Mouse (Mus musculus) thymus, adult 2 months (tissue): Measurements from ENCODE around the gene Klk10. TPM values are rescaled to one million over a fixed set of nuclear protein-coding genes. Genes with fewer than 3 reads are reported as not detected.

Experiments
- DNase-seq: peaks from one replicate; pipeline ENCODE4 v3.0.0; 2021
- H3K27ac ChIP-seq: fragments of 200-500 bp; 2 replicates; pipeline ENCODE4 v1.5.1; 2012; ENCODE audit warnings: low read length, control low read depth; ENCODE audit not compliant: control insufficient read depth, insufficient read depth
- H3K27me3 ChIP-seq: fragments of 200-500 bp; 2 replicates; pipeline ENCODE4 v1.6.1; 2012; ENCODE audit warnings: mild to moderate bottlenecking, low read length, moderate library complexity, mixed read lengths; ENCODE audit not compliant: control insufficient read depth, insufficient read depth
- H3K36me3 ChIP-seq: fragments of 200-500 bp; 2 replicates; pipeline ENCODE4 v1.6.1; 2012; ENCODE audit warnings: mild to moderate bottlenecking, low read length, moderate library complexity; ENCODE audit not compliant: control insufficient read depth, insufficient read depth
- H3K4me1 ChIP-seq: fragments of 200-500 bp; replicated peaks from 2 replicates; pipeline ENCODE4 v1.6.1; 2012; ENCODE audit warnings: low read length; ENCODE audit not compliant: control insufficient read depth, insufficient read depth
- H3K4me3 ChIP-seq: fragments of 200-500 bp; 2 replicates; pipeline ENCODE4 v1.5.1; 2012; ENCODE audit warnings: mild to moderate bottlenecking, low read length, control low read depth, moderate library complexity; ENCODE audit not compliant: control insufficient read depth, insufficient read depth
- CTCF ChIP-seq: fragments of 200-500 bp; IDR thresholded peaks from 2 replicates; pipeline ENCODE4 v1.5.1; 2012; ENCODE audit warnings: mild to moderate bottlenecking, control low read depth, low read length, moderate library complexity, borderline replicate concordance; ENCODE audit not compliant: control insufficient read depth, poor library complexity, insufficient read depth; ENCODE audit errors: extremely low read depth
- POLR2A ChIP-seq: fragments of 200-500 bp; IDR thresholded peaks from 2 replicates; pipeline ENCODE4 v1.6.1; 2012; ENCODE audit warnings: mild to moderate bottlenecking, low read length, control low read depth, moderate library complexity; ENCODE audit not compliant: control insufficient read depth, poor library complexity, insufficient read depth; ENCODE audit errors: extremely low read depth
- WGBS: fragments of 180-500 bp; shearing (Covaris S2); methylation state at CpG from one replicate; pipeline ENCODE4 v1.1.7; 2018; 5-methylcytosine and 5-hydroxymethylcytosine counted together
- polyA plus RNA-seq: library from polyadenylated mRNA; depleted of rRNA; stranded (reverse); fragments of >200 nt; gene quantifications from 2 replicates; pipeline ENCODE4 v1.2.3, GENCODE M21; 2012

The Klk10 gene
- polyA plus RNA-seq, 1 experiment: 3.3 TPM

DNA sequence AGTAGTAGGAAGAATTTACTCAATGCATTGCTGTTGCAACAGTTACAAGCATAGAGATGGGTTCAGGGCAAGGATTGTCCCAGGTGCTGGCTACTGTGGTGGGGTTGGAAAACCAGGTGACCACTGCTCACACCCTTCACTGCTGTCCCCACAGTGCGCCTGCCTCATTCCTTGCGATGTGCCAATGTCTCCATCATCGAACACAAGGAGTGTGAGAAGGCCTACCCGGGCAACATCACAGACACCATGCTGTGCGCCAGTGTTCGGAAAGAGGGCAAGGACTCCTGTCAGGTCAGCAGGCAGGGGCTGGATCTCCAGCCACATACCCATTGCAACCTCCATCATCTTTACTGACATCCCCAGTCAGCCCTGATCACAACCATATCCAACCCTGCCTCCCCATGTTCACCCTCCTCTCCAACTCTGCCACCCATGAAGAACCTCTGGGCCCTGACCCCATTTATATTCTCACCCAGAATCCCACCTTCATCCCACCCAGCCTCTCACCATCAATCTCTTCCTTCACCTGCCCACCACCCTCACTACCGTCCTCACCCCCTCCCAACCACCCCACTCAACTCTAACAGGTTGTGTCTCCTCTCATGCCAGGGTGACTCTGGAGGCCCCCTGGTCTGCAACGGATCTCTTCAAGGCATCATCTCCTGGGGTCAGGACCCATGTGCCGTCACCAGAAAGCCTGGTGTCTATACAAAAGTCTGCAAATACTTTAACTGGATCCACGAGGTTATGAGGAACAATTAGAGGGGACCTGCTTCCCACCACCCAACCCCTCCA, 2.5 kb upstream of the Klk10 start:
- H3K4me3 ChIP-seq: no peak overlapping the region
- 95% methylated on average over 10 of the region's 10 CpGs for WGBS
- no peaks in the 10 kb centered on the region for H3K36me3 ChIP-seq
- no peak for TF ChIP-seq CTCF
- TF ChIP-seq POLR2A: no peak
- H3K27ac ChIP-seq: no peak overlapping the region
- no peaks in the 10 kb centered on the region for H3K27me3 ChIP-seq
- no peak for DNase-seq
- H3K4me1 ChIP-seq: no peaks in the 10 kb centered on the region

DNA sequence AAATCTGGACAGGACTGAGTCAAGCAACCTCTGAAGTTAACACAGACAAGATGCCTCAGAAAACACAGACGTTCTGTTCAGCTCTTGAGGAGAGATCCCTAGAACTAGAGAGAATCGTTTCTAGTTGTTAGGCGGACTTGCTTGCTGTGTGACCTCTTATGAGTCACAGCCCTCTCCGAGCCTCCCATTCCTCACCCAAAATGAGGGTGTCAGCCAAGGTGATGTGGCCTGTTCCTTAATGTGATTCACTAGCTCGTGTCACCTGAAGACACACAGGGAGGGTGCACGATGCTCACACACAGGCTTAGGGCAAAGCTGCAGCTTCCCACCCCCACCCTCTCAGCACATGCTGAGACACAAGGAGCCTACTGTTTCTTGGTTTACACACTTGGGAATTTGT, 594 bp upstream of the Klk10 start:
- no peak overlapping the region for H3K27ac ChIP-seq
- H3K4me3 ChIP-seq: no peak overlapping the region
- no peaks in the 10 kb centered on the region for H3K4me1 ChIP-seq
- no peaks in the 10 kb centered on the region for H3K36me3 ChIP-seq
- H3K27me3 ChIP-seq: no peaks in the 10 kb centered on the region
- no peak for TF ChIP-seq POLR2A
- TF ChIP-seq CTCF: no peak
- DNase-seq: no peak
- whole genome bisulfite sequencing: 69% methylated on average over 6 of the region's 6 CpGs

DNA sequence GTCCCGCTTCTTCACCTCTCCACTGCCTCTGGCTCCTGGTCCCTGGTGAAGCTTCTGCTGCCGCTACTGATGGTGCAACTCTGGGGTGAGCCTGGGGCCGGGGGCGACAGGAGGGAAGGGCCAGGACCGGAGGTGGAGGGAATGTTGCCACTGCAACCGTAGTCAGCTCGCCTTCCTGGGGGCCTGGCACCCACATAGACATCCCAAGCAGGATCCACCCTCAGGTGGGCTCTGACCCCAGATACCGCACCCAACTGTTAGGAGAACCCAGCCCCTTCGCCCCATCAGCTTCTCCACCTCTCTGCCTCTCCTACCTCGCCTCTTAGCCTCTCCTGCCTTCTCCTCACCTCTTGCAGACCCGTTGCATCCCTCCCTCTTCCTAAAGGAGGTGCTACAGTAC, 706 bp downstream of the Klk10 start:
- Histone ChIP-seq H3K4me1 (no peaks in the 10 kb centered on the region), H3K27me3 (no peaks in the 10 kb centered on the region), H3K4me3 (no peak overlapping the region), H3K27ac (no peak overlapping the region), H3K36me3 (no peaks in the 10 kb centered on the region)
- 93% methylated on average over 11 of the region's 11 CpGs for WGBS
- DNase-seq: no peak
- no peak for TF ChIP-seq CTCF
- TF ChIP-seq POLR2A: no peak

DNA sequence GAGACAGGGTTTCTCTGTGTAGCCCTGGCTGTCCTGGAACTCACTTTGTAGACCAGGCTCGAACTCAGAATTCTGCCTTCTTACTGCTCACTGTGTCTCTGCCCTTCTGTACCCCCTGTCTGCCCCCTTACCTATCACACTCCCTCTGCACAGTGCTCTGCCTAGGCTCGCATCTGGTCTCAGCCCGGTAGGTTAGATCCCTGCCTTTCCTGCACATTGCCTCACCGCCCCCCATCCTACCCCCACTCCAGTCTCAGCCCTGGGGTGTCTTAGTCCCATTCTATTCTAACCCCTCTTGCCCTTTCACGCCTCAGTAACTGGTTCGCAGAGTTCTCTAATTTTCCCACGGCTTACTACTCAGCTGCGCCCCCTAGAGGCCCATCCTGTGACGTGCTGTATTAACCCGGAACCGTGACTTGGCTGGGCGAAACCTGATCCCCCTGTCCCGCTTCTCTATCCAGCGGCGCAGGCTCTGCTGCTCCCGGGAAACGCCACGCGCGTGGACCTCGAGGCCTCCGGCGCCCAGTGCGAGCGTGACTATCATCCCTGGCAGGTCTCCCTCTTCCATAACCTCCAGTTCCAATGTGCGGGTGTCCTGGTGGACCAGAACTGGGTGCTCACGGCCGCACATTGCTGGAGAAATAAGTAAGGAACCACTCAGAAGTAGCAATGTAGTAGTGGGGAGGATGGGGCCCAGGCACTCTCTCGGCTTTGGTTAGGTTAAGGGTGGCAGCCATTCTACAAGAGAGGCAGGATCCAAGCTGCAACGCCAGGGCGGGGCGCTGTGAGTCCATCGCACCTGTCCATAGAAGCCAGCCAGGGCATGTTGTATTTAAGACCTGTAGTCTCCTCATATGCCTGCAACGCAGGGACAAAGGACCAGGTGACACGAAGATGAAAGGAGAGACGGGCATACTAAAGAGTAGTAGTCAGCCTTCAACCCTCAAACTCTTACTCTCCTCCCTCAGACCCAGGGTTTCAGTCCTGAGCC, 1.7 kb downstream of the Klk10 start:
- DNase-seq: peak; percentile 68
- no peak overlapping the region for H3K4me3 ChIP-seq

DNA sequence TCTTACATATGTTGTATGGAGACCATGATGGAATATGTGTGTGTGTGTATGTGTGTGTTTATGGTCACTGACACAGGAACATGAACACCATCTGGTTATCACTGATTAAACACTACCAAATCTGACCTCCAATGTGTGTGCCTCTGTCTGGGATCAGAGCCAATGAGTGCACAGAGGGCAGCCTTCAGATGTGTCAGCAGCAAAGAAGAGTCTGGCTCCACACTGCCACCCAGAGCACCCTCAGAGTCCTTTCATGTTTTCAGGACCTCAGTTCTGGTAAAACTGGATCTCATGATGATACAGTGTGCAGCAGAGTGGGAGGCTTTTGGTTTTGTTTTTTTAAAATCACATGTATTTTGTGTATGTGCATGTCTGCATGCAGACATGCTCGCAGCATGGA, 4.5 kb downstream of the Klk10 start:
- Histone ChIP-seq H3K4me3 (no peak overlapping the region), H3K4me1 (no peaks in the 10 kb centered on the region), H3K36me3 (no peaks in the 10 kb centered on the region), H3K27ac (no peak overlapping the region), H3K27me3 (no peaks in the 10 kb centered on the region)
- WGBS: 79% methylated on average over 1 of the region's 1 CpGs
- no peak for TF ChIP-seq POLR2A
- no peak for TF ChIP-seq CTCF
- no peak for DNase-seq

More for the DNA sequence above, 1.7 kb downstream of the Klk10 start:
- H3K36me3 ChIP-seq: no peaks in the 10 kb centered on the region
- no peaks in the 10 kb centered on the region for H3K27me3 ChIP-seq
- no peaks in the 10 kb centered on the region for H3K4me1 ChIP-seq
- H3K27ac ChIP-seq: no peak overlapping the region
- peak; percentile 78; the same call in 1 of the 2 replicates for TF ChIP-seq CTCF
- TF ChIP-seq POLR2A: no peak
- WGBS: 12% methylated on average over 36 of the region's 36 CpGs

DNA sequence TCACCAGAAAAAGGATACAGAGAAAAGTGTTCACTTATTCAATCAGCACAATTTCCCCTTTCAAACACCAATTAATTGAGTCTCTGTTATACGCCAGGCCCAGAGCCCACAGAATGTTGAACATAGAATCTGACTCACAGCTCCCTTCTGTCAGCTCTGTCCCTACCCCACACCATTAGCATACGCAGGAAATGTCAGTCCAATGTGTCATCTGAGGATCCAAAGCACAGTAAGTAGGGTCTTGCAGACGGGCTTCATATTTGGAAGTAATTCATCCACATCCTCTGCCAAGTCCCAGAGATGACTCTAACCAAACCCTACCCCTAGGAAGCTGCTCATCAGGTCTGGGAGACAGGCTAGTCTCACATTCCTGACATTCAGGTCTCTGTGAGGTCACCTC, 7.3 kb downstream of the Klk10 start:
- Histone ChIP-seq H3K4me3 (no peak overlapping the region), H3K4me1 (no peaks in the 10 kb centered on the region), H3K36me3 (no peaks in the 10 kb centered on the region), H3K27me3 (no peaks in the 10 kb centered on the region), H3K27ac (no peak overlapping the region)
- 89% methylated on average over 3 of the region's 3 CpGs for WGBS
- TF ChIP-seq CTCF (no peak), POLR2A (no peak)
- no peak for DNase-seq
